Mouse (Mus musculus) limb, embryonic 11.5 days (tissue): ENCODE data around the gene Lzts2. TPM values are rescaled to one million over a fixed set of nuclear protein-coding genes. Genes with fewer than 3 reads are reported as not detected.
A peak's percentile ranks its signal among the peaks of the same experiment; 100 is the strongest.

Experiments
- ATAC-seq: fragments of 200-750 bp; cut with Nextera tagmentation; 2 replicates; pipeline ENCODE4 v1.8.0; 2017; ENCODE audit warnings: low read depth; ENCODE audit not compliant: insufficient number of reproducible peaks, low FRiP score, low TSS enrichment
- DNase-seq: peaks from one replicate; pipeline ENCODE4 v3.0.0-alpha.2; 2015; ENCODE audit warnings: low spot score
- H3K27ac ChIP-seq: fragments of 300-500 bp; sonication (generic); replicated peaks from 2 replicates; pipeline ENCODE4 v1.5.1; 2014; ENCODE audit warnings: low read depth, mild to moderate bottlenecking, low read length
- H3K27me3 ChIP-seq: fragments of 300-500 bp; sonication (generic); 2 replicates; pipeline ENCODE4 v1.6.1; 2014; ENCODE audit warnings: mild to moderate bottlenecking, low read length, mixed read lengths; ENCODE audit not compliant: control insufficient read depth, insufficient read depth
- H3K36me3 ChIP-seq: fragments of 300-500 bp; sonication (generic); 2 replicates; pipeline ENCODE4 v1.6.1; 2014; ENCODE audit warnings: mild to moderate bottlenecking, low read length, moderate library complexity, mixed read lengths; ENCODE audit not compliant: control insufficient read depth, insufficient read depth
- H3K4me1 ChIP-seq: fragments of 300-500 bp; sonication (generic); 2 replicates; pipeline ENCODE4 v1.6.1; 2014; ENCODE audit warnings: low read length, mixed read lengths; ENCODE audit not compliant: control insufficient read depth, insufficient read depth
- H3K4me2 ChIP-seq: fragments of 300-500 bp; sonication (generic); 2 replicates; pipeline ENCODE4 v1.6.1; 2014; ENCODE audit warnings: low read depth, mild to moderate bottlenecking, moderate library complexity; ENCODE audit not compliant: severe bottlenecking
- H3K4me3 ChIP-seq: fragments of 300-500 bp; sonication (generic); 2 replicates; pipeline ENCODE4 v1.5.1; 2014; ENCODE audit warnings: low read depth, low read length
- H3K9ac ChIP-seq: fragments of 300-500 bp; sonication (generic); 2 replicates; pipeline ENCODE4 v1.6.1; 2014; ENCODE audit warnings: mild to moderate bottlenecking, low read length
- H3K9me3 ChIP-seq: fragments of 300-500 bp; sonication (generic); 2 replicates; pipeline ENCODE4 v1.6.1; 2016; ENCODE audit warnings: low read length; ENCODE audit not compliant: control insufficient read depth
- WGBS: fragments of 180-500 bp; shearing (Covaris S2); extraction: QIAGEN DNeasy Blood & Tissue Kit; methylation state at CpG from one replicate; pipeline ENCODE4 v1.1.7; 2014; 5-methylcytosine and 5-hydroxymethylcytosine counted together
- polyA plus RNA-seq: library from polyadenylated mRNA; unstranded; fragments of >200 nt; fragmentation: Nextera tagmentation; extraction: Ambion mirVana; gene quantifications from 2 replicates; pipeline ENCODE4 v1.2.1, GENCODE M21; 2014

Gene Lzts2
- polyA plus RNA-seq, 1 experiment from 2014 or later = 64.4 TPM

DNA sequence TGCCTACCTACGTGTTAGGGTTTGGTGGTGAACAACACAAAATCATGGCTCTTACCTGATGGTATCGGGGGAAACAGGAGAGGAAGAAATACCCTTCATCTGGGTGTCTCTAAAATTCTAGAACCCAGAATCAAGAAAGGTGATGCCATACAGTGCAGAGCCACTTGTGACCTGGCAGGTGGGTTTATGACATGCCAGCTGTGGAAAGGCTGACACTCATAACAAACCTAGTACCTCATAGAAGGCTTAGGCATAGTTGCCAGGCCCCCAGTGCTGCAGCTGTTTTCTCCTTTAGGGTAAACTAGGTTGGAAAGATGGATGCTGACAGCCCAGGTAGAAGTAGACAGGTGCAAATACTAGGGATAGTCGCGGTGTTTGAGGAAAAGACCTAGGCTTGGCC lies 29.8 kb upstream of the Lzts2 start:
- no peak for DNase-seq
- Histone ChIP-seq H3K4me1 (peaks cover 2% of the 10 kb centered on the region), H3K27ac (no peak overlapping the region), H3K4me2 (no peak overlapping the region), H3K9me3 (no peaks in the 10 kb centered on the region), H3K9ac (no peak overlapping the region), H3K36me3 (peaks cover 9% of the 10 kb centered on the region; the same call in 1 of the 2 replicates), H3K27me3 (no peaks in the 10 kb centered on the region), H3K4me3 (no peak overlapping the region)
- WGBS = 98% methylated on average over 4 of the region's 4 CpGs
- ATAC-seq = no peak

DNA sequence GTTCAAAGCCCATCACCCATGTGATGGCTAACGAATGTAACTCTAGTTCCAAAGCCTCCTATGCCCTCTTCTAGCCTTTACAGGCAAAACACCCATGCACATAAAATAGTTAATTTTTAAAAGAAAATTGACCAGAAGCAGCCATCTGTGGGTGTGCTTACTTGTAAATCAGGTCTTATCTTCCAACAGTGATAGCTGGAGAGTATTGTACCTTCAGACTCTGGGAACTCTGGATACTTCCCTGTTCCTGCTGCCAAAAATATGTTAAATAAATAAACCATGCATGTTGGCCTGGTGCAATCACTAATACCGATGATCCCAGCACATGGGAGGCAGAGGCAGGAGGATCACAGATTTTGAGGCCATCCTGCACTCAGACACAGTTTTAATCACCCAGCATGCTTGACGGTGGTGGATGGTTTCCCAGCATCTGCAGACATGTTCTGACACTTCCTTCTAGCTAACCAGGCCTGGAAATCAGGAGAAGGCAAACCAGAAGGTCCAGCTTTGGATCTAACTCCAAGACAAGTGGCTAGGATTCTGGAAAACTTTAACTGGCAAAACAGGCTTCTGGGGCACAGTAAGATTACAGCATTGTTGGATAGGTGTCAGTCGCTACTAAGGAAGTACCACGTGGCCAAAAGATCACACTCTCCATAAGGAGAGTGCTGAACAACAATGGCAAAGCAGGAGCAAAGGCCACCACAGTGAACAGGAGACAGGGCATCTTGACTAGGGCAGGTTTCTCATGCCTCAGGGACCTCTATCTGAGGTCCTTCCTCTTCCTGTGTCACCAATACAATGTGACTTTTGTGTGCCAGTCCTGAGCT lies 28.8 kb upstream of the Lzts2 start:
- WGBS = 66% methylated on average over 5 of the region's 5 CpGs
- Histone ChIP-seq H3K9me3 (no peaks in the 10 kb centered on the region), H3K4me1 (peaks cover 12% of the 10 kb centered on the region), H3K27me3 (no peaks in the 10 kb centered on the region), H3K4me3 (no peak overlapping the region), H3K4me2 (no peak overlapping the region), H3K9ac (no peak overlapping the region), H3K36me3 (peaks cover 7% of the 10 kb centered on the region; the same call in 1 of the 2 replicates), H3K27ac (no peak overlapping the region)
- no peak for ATAC-seq
- no peak for DNase-seq

DNA sequence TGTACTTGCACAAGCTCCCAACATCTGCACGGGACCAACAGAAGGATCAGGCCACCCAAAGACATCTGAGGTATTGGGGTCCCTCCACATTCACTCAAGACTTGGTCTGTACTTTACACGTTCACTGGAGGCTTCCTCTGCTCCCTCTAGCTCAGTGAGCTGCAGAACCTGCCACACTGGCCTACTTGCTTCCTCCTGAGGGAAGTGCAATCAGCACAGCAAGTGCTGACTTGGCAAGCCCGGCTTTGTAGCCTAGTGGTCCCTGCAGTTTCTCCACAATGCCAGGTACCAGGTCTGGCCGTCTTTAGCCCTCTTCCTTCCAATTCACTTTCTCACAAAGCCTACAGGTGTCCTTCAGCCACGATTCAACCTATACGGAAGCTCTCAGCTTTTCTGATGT lies 27.2 kb upstream of the Lzts2 start:
- Histone ChIP-seq H3K36me3 (no peaks in the 10 kb centered on the region), H3K9me3 (no peaks in the 10 kb centered on the region), H3K9ac (no peak overlapping the region), H3K27ac (no peak overlapping the region), H3K4me2 (no peak overlapping the region), H3K4me1 (peaks cover 13% of the 10 kb centered on the region), H3K27me3 (no peaks in the 10 kb centered on the region), H3K4me3 (no peak overlapping the region)
- DNase-seq (no peak), ATAC-seq (no peak)
- 64% methylated on average over 6 of the region's 6 CpGs for WGBS

DNA sequence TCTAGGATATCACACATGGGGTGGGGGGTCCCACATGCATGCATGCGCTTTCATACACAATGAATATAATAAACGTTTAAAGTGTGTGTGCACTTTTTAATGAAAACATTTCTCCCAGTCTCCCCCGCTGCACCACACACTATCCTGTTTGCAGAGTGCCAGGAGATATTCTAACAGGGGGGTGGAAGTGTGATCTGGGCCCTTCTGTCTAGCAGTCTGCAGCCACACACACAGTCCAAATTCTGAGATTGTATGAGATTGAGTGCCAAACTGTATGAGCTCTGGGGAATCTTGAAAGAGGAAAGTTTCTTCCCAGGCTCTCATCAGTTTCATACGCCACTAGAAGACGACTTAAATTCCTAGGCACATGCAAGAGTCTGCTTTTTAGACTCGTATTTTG lies 26.4 kb upstream of the Lzts2 start:
- ATAC-seq = no peak
- no peaks in the 10 kb centered on the region for H3K9me3 ChIP-seq
- DNase-seq = no peak
- no peak overlapping the region for H3K27ac ChIP-seq
- no peak overlapping the region for H3K9ac ChIP-seq
- no peak overlapping the region for H3K4me3 ChIP-seq
- no peak overlapping the region for H3K4me2 ChIP-seq
- H3K36me3 ChIP-seq = no peaks in the 10 kb centered on the region
- H3K27me3 ChIP-seq = no peaks in the 10 kb centered on the region
- H3K4me1 ChIP-seq = peaks cover 15% of the 10 kb centered on the region
- WGBS = 75% methylated on average over 6 of the region's 6 CpGs

DNA sequence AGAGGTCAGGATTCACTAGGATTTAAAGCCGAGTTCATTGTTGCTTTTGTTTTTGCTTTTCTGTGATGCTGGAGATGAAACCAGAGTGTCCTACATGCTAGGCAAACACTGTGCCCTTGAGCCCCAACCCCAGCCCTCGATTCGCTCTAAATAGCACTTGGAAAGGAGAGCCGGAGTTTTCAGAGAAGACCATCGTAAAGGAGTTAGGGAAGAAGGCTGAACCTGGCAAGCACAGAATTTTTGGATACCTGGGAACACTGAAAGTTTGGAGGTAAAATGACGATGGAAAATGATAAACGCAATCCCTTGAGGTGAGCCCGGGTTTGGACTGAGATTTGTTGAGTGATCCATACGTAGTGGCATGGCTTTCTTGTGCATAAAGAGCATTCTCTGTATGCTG lies 25.9 kb upstream of the Lzts2 start:
- Histone ChIP-seq H3K4me1 (peaks cover 15% of the 10 kb centered on the region), H3K9ac (no peak overlapping the region), H3K9me3 (no peaks in the 10 kb centered on the region), H3K27ac (no peak overlapping the region), H3K4me3 (peak overlapping the region; percentile 75; the same call in 1 of the 2 replicates), H3K27me3 (no peaks in the 10 kb centered on the region), H3K36me3 (no peaks in the 10 kb centered on the region), H3K4me2 (peak overlapping the region; percentile 96)
- 26% methylated on average over 9 of the region's 9 CpGs for WGBS
- ATAC-seq (no peak), DNase-seq (no peak)

DNA sequence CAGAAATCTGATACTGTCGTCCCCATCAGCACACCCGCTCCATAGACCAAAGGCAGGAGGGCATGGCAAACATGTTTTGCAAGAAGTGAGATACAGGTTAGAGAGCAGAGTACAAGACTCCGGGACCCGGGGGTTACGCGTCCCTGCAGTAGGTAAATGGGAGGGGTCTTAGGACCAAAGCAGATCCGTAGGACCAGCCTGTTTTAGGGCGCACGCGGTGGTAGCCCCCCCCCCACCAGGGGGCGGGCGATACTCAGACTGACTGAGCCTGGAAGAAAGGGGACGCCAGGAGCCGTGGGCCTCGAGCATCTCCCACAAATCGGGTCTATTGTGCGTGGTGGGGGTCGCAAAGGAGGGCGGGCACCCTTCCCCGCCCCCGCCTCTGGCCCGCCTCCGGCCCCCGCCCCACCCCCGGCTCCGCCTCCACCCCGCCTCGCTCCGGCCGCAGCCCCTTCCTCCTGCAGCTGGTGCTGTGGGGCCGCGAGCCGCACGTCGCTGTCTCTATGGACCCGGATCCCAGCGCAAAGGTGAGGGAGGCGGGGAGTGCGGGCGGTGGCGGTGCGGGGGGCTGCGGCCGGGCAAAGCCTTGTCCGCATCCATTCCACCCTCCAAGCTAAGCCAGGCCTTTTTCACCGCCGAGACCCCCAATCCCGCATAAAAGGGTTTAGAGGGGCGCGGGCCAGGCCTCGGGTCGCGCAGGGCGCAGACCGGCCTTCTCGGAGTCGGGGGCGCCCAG lies 25.2 kb upstream of the Lzts2 start, which contains the start of gene Sema4g:
TSS of gene Sema4g (plus strand) at position 271 of the 736 bp plus-strand sequence.
- under 1% methylated on average over 44 of the region's 58 CpGs for WGBS
- ATAC-seq (peak; percentile 72), DNase-seq (peak; percentile 79)
- peak within 1 kb of the TSS; percentile 75 for H3K9ac ChIP-seq
- peak within 1 kb of the TSS; percentile 21; the same call in 1 of the 2 replicates for H3K27ac ChIP-seq
- H3K27me3 ChIP-seq = no peaks in the 10 kb centered on the region
- H3K9me3 ChIP-seq = no peaks in the 10 kb centered on the region
- peak within 1 kb of the TSS; percentile 96 for H3K4me2 ChIP-seq
- peak within 1 kb of the TSS; percentile 75 for H3K4me3 ChIP-seq
- no peaks in the 10 kb centered on the region for H3K36me3 ChIP-seq
- peaks cover 15% of the 10 kb centered on the region for H3K4me1 ChIP-seq

DNA sequence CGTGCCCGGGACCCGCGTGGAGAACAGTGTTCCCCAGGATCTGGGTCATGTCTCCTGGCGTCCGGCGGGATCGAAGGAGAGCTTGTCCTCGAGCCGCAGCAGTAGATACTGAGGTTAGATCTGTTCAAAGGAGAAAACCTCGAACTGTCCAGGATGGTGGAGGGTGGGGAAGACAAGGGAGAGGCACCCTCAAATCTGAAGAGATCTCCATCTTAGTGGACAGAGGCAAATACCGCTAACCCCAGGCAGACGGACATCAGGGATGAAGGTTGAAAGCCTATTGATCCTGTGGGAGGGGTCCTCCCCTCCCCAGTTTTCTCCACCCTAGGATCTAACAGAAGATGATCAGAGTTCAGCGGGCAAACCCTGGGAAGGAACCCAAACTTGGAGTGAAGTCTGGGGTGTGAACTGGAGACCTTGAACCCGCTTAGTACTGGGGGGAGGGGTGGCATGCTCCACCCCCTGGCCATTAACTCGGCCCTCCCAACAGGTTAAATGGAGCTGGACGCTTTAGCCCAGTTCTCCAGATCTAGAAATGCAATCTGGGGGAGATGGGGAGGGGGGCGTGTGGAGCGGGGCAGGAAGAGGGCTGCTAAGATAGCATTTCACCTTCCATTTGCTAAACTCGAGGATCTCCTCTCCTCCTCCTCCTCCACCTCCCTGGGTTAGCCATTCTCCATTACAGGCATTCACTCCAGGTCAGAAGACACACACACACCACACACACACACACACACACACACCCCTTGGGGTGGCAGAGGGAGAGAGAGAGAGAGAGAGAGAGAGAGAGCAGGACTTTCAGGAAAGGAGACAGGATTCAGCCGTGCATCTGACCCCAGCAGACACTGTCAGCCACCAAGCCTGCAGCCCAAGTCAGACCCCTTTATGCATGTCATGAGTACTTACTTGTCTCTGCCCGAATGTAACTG lies 24.4 kb upstream of the Lzts2 start:
- Histone ChIP-seq H3K4me2 (peak overlapping the region; percentile 96), H3K36me3 (no peaks in the 10 kb centered on the region), H3K4me3 (peak overlapping the region; percentile 75), H3K27ac (no peak overlapping the region; the same call in 1 of the 2 replicates), H3K4me1 (peaks cover 15% of the 10 kb centered on the region), H3K9me3 (no peaks in the 10 kb centered on the region), H3K27me3 (no peaks in the 10 kb centered on the region), H3K9ac (peak overlapping the region; percentile 75)
- 0 out of 2 replicates have a peak, but pooled peaks have one; percentile 10 for ATAC-seq
- 8% methylated on average over 21 of the region's 22 CpGs for WGBS
- no peak for DNase-seq

DNA sequence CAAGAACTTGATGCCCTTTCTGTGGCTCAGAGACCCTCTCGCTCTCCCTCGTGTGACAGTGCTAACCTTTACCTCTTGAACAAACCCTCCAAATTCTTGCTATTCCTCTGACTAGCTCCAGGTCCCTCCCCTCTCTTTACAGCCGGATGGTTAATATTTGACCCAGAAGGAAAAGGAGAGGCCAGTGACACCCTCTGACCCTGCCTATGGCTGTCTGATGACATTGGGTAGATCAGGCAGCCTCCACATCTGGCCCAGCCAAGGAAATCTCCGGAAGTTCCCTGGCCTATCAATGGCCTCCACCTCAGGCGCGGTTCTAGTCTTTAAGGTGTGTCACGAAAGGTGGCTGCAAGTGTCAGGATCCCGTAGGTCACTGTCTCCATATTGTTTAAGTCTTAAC lies 23.2 kb upstream of the Lzts2 start:
- WGBS = 86% methylated on average over 8 of the region's 8 CpGs
- Histone ChIP-seq H3K4me2 (no peak overlapping the region), H3K9ac (no peak overlapping the region), H3K36me3 (no peaks in the 10 kb centered on the region), H3K9me3 (no peaks in the 10 kb centered on the region), H3K27ac (no peak overlapping the region), H3K4me3 (no peak overlapping the region), H3K27me3 (no peaks in the 10 kb centered on the region), H3K4me1 (peaks cover 15% of the 10 kb centered on the region)
- no peak for ATAC-seq
- no peak for DNase-seq
